Mouse (Mus musculus): ENCODE measurements around the gene Tsen34. TPM values are rescaled to one million over a fixed set of nuclear protein-coding genes. Genes with fewer than 3 reads are reported as not detected.
A peak's percentile ranks its signal among the peaks of the same experiment; 100 is the strongest.

Tsen34 gene
- total RNA-seq, 2 experiments from 2014 or later: 25.3 to 34.0 TPM

- peak; percentile 53 for ATAC-seq (ENCODE audit: poor library complexity, severe bottlenecking)
Observed at GRCm38 (mm10) chr7:3715249-3715648, 22.6 kb downstream of the Tsen34 start.

- peak; percentile 45; the same call in 1 of the 2 replicates for ATAC-seq (ENCODE audit: poor library complexity, severe bottlenecking)
Observed at GRCm38 (mm10) chr7:3720268-3720667, 27.6 kb downstream of the Tsen34 start, which contains the start of gene Pirb. Pirb (minus strand) TSS chr7:3720391.

- peak; percentile 69 for ATAC-seq (ENCODE audit: poor library complexity, severe bottlenecking)
Observed at GRCm38 (mm10) chr7:3725459-3725858, 32.8 kb downstream of the Tsen34 start.

- ATAC-seq (ENCODE audit: poor library complexity, severe bottlenecking): peak; percentile 81
Observed at GRCm38 (mm10) chr7:3732675-3733074, 40.0 kb downstream of the Tsen34 start.

Other genes starting within 250 kb of the Tsen34 start
- 28.4 and 35.7 TPM in 2 replicates for gene Tarm1, start 190.2 kb upstream of the Tsen34 start, total RNA-seq (2015)
- 18.3 and 19.1 TPM in 2 replicates for gene Tarm1, start 190.2 kb upstream of the Tsen34 start, total RNA-seq (2017)
- not detected in 2 replicates for gene Oscar, start 76.7 kb upstream of the Tsen34 start, total RNA-seq (2015)
- not detected in 2 replicates for gene Oscar, start 76.7 kb upstream of the Tsen34 start, total RNA-seq (2017)
- 263 and 351 TPM in 2 replicates for gene Ndufa3, start 75.5 kb upstream of the Tsen34 start, total RNA-seq (2015)
- gene Ndufa3, start 75.5 kb upstream of the Tsen34 start, total RNA-seq (2017): 273 and 274 TPM in 2 replicates
- gene Tfpt, start 62.9 kb upstream of the Tsen34 start, total RNA-seq (2015): 20.8 and 30.4 TPM in 2 replicates
- gene Tfpt, start 62.9 kb upstream of the Tsen34 start, total RNA-seq (2017): 23.8 and 28.4 TPM in 2 replicates
- gene Prpf31, start 62.9 kb upstream of the Tsen34 start, total RNA-seq (2015): 15.1 and 21.1 TPM in 2 replicates
- gene Prpf31, start 62.9 kb upstream of the Tsen34 start, total RNA-seq (2017): 51.0 and 66.7 TPM in 2 replicates
- gene Cnot3, start 47.6 kb upstream of the Tsen34 start, total RNA-seq (2015): 119 and 123 TPM in 2 replicates
- gene Cnot3, start 47.6 kb upstream of the Tsen34 start, total RNA-seq (2017): 23.5 and 36.8 TPM in 2 replicates
- 7.8 and 8.7 TPM in 2 replicates for gene Leng1, start 27.0 kb upstream of the Tsen34 start, total RNA-seq (2015)
- gene Leng1, start 27.0 kb upstream of the Tsen34 start, total RNA-seq (2017): 9.4 and 15.4 TPM in 2 replicates
- 9.0 and 9.9 TPM in 2 replicates for gene Tmc4, start 15.3 kb upstream of the Tsen34 start, total RNA-seq (2015)
- 9.8 and 11.8 TPM in 2 replicates for gene Tmc4, start 15.3 kb upstream of the Tsen34 start, total RNA-seq (2017)
- gene Mboat7, start 660 bp downstream of the Tsen34 start, total RNA-seq (2015): 96.2 and 102 TPM in 2 replicates
- 47.2 and 55.7 TPM in 2 replicates for gene Mboat7, start 660 bp downstream of the Tsen34 start, total RNA-seq (2017)
- 1,476 and 1,615 TPM in 2 replicates for gene Rps9, start 11.1 kb downstream of the Tsen34 start, total RNA-seq (2015)
- gene Rps9, start 11.1 kb downstream of the Tsen34 start, total RNA-seq (2017): 1,141 and 1,307 TPM in 2 replicates
- gene Pirb, start 27.5 kb downstream of the Tsen34 start, total RNA-seq (2015): 366 and 379 TPM in 2 replicates
- 233 and 235 TPM in 2 replicates for gene Pirb, start 27.5 kb downstream of the Tsen34 start, total RNA-seq (2017)
- gene Gm15448, start 132.8 kb downstream of the Tsen34 start, total RNA-seq (2015): 18.7 and 22.7 TPM in 2 replicates
- 22.1 and 25.4 TPM in 2 replicates for gene Gm15448, start 132.8 kb downstream of the Tsen34 start, total RNA-seq (2017)
- gene Pira2, start 152.2 kb downstream of the Tsen34 start, total RNA-seq (2015): 119 and 123 TPM in 2 replicates
- gene Pira2, start 152.2 kb downstream of the Tsen34 start, total RNA-seq (2017): 111 and 114 TPM in 2 replicates
- gene Gm14548, start 205.3 kb downstream of the Tsen34 start, total RNA-seq (2015): 112 and 120 TPM in 2 replicates
- 89.0 and 89.6 TPM in 2 replicates for gene Gm14548, start 205.3 kb downstream of the Tsen34 start, total RNA-seq (2017)
- 132 and 138 TPM in 2 replicates for gene Lilra6, start 222.6 kb downstream of the Tsen34 start, total RNA-seq (2015)
- 123 and 141 TPM in 2 replicates for gene Lilra6, start 222.6 kb downstream of the Tsen34 start, total RNA-seq (2017)